Mouse (Mus musculus) forebrain, embryonic 16.5 days (tissue): ENCODE data around the gene Fam120b. TPM values are rescaled to one million over a fixed set of nuclear protein-coding genes. Genes with fewer than 3 reads are reported as not detected.

Experiments used
- ATAC-seq: fragments of 200-750 bp; cut with Nextera tagmentation; 2 replicates; pipeline ENCODE4 v1.8.0; 2017; ENCODE audit warnings: mild to moderate bottlenecking, moderate library complexity
- H3K27ac ChIP-seq: fragments of 300-500 bp; sonication (generic); 2 replicates; pipeline ENCODE4 v1.5.1; 2014; ENCODE audit warnings: low read length, control low read depth
- H3K27me3 ChIP-seq: fragments of 300-500 bp; sonication (generic); replicated peaks from 2 replicates; pipeline ENCODE4 v1.6.1; 2014; ENCODE audit warnings: low read length; ENCODE audit not compliant: control insufficient read depth, insufficient read depth
- H3K36me3 ChIP-seq: fragments of 300-500 bp; sonication (generic); 2 replicates; pipeline ENCODE4 v1.6.1; 2014; ENCODE audit not compliant: control insufficient read depth, insufficient read depth
- H3K4me1 ChIP-seq: fragments of 300-500 bp; sonication (generic); replicated peaks from 2 replicates; pipeline ENCODE4 v1.6.1; 2014; ENCODE audit warnings: low read length; ENCODE audit not compliant: control insufficient read depth, insufficient read depth
- H3K4me2 ChIP-seq: fragments of 300-500 bp; sonication (generic); 2 replicates; pipeline ENCODE4 v1.6.1; 2014; ENCODE audit warnings: mild to moderate bottlenecking, low read length, control low read depth
- H3K4me3 ChIP-seq: fragments of 300-500 bp; sonication (generic); replicated peaks from 2 replicates; pipeline ENCODE4 v1.5.1; 2014; ENCODE audit warnings: mild to moderate bottlenecking, low read length, control low read depth
- H3K9ac ChIP-seq: fragments of 300-500 bp; sonication (generic); replicated peaks from 2 replicates; pipeline ENCODE4 v1.6.1; 2014; ENCODE audit warnings: low read depth, low read length, control low read depth
- H3K9me3 ChIP-seq: fragments of 300-500 bp; sonication (generic); 2 replicates; pipeline ENCODE4 v1.6.1; 2016; ENCODE audit warnings: low read length; ENCODE audit not compliant: control insufficient read depth
- WGBS: fragments of 180-500 bp; shearing (Covaris S2); extraction: QIAGEN DNeasy Blood & Tissue Kit; methylation state at CpG from one replicate; pipeline ENCODE4 v1.1.7; 2014; 5-methylcytosine and 5-hydroxymethylcytosine counted together
- polyA plus RNA-seq: library from polyadenylated mRNA; unstranded; fragments of >200 nt; fragmentation: Nextera tagmentation; extraction: Ambion mirVana; gene quantifications from 2 replicates; pipeline ENCODE4 v1.2.1, GENCODE M21; 2015

Fam120b gene
- polyA plus RNA-seq: 52.8 and 52.9 TPM in 2 replicates

GRCm38 (mm10) chr17:15395997-15396675 lies at the start of gene Fam120b:
Gene Fam120b (plus strand): TSS chr17:15396202.
- Histone ChIP-seq H3K9ac (peak within 1 kb of the TSS; percentile 79), H3K27me3 (peaks cover 4% of the 10 kb centered on the region; the same call in 1 of the 2 replicates), H3K4me1 (peaks cover 22% of the 10 kb centered on the region), H3K36me3 (no peaks in the 10 kb centered on the region), H3K4me3 (peak within 1 kb of the TSS; percentile 71), H3K9me3 (no peaks in the 10 kb centered on the region), H3K4me2 (peak within 1 kb of the TSS; percentile 80), H3K27ac (peak within 1 kb of the TSS; percentile 91)
- peak; percentile 99 for ATAC-seq
- WGBS: under 1% methylated on average over 31 of the region's 31 CpGs

GRCm38 (mm10) chr17:15350152-15350551 lies 45.9 kb upstream of the Fam120b start:
- no peak overlapping the region for H3K9ac ChIP-seq
- H3K4me2 ChIP-seq: no peak overlapping the region
- H3K27me3 ChIP-seq: no peaks in the 10 kb centered on the region
- H3K4me1 ChIP-seq: no peaks in the 10 kb centered on the region
- H3K36me3 ChIP-seq: no peaks in the 10 kb centered on the region
- no peaks in the 10 kb centered on the region for H3K9me3 ChIP-seq
- ATAC-seq: no peak
- H3K4me3 ChIP-seq: no peak overlapping the region
- H3K27ac ChIP-seq: no peak overlapping the region
- WGBS: 76% methylated on average over 2 of the region's 2 CpGs

GRCm38 (mm10) chr17:15352869-15353610 lies 43.0 kb upstream of the Fam120b start:
- H3K4me2 ChIP-seq: no peak overlapping the region
- H3K27ac ChIP-seq: no peak overlapping the region
- H3K4me3 ChIP-seq: no peak overlapping the region
- no peaks in the 10 kb centered on the region for H3K36me3 ChIP-seq
- 78% methylated on average over 10 of the region's 10 CpGs for WGBS
- no peak overlapping the region for H3K9ac ChIP-seq
- no peaks in the 10 kb centered on the region for H3K27me3 ChIP-seq
- H3K9me3 ChIP-seq: no peaks in the 10 kb centered on the region
- ATAC-seq: no peak
- no peaks in the 10 kb centered on the region for H3K4me1 ChIP-seq

GRCm38 (mm10) chr17:15354006-15354405 lies 42.0 kb upstream of the Fam120b start:
- Histone ChIP-seq H3K9ac (no peak overlapping the region), H3K4me1 (no peaks in the 10 kb centered on the region), H3K27me3 (no peaks in the 10 kb centered on the region), H3K9me3 (no peaks in the 10 kb centered on the region), H3K4me3 (no peak overlapping the region), H3K4me2 (no peak overlapping the region), H3K36me3 (no peaks in the 10 kb centered on the region), H3K27ac (no peak overlapping the region)
- WGBS: 89% methylated on average over 2 of the region's 2 CpGs
- ATAC-seq: no peak

GRCm38 (mm10) chr17:15355072-15355471 lies 40.9 kb upstream of the Fam120b start:
- H3K4me2 ChIP-seq: no peak overlapping the region
- 89% methylated on average over 3 of the region's 3 CpGs for WGBS

GRCm38 (mm10) chr17:15356526-15356925 lies 39.5 kb upstream of the Fam120b start:
- no peak for ATAC-seq
- WGBS: 91% methylated on average over 5 of the region's 5 CpGs

More at GRCm38 (mm10) chr17:15355072-15355471, 40.9 kb upstream of the Fam120b start:
- no peaks in the 10 kb centered on the region for H3K4me1 ChIP-seq
- no peak overlapping the region for H3K27ac ChIP-seq
- no peak overlapping the region for H3K9ac ChIP-seq
- ATAC-seq: no peak
- no peaks in the 10 kb centered on the region for H3K27me3 ChIP-seq
- H3K9me3 ChIP-seq: no peaks in the 10 kb centered on the region
- no peaks in the 10 kb centered on the region for H3K36me3 ChIP-seq
- no peak overlapping the region for H3K4me3 ChIP-seq

GRCm38 (mm10) chr17:15357071-15357470 lies 38.9 kb upstream of the Fam120b start:
- Histone ChIP-seq H3K27me3 (no peaks in the 10 kb centered on the region), H3K27ac (no peak overlapping the region), H3K4me2 (no peak overlapping the region), H3K4me1 (no peaks in the 10 kb centered on the region), H3K9me3 (no peaks in the 10 kb centered on the region), H3K4me3 (no peak overlapping the region), H3K36me3 (no peaks in the 10 kb centered on the region), H3K9ac (no peak overlapping the region)
- no peak for ATAC-seq
- WGBS: 79% methylated on average over 3 of the region's 3 CpGs

More at GRCm38 (mm10) chr17:15356526-15356925, 39.5 kb upstream of the Fam120b start:
- Histone ChIP-seq H3K27ac (no peak overlapping the region), H3K9me3 (no peaks in the 10 kb centered on the region), H3K27me3 (no peaks in the 10 kb centered on the region), H3K36me3 (no peaks in the 10 kb centered on the region), H3K4me3 (no peak overlapping the region), H3K4me2 (no peak overlapping the region), H3K4me1 (no peaks in the 10 kb centered on the region), H3K9ac (no peak overlapping the region)

GRCm38 (mm10) chr17:15363656-15364055 lies 32.3 kb upstream of the Fam120b start:
- H3K4me3 ChIP-seq: no peak overlapping the region
- WGBS: 80% methylated on average over 3 of the region's 3 CpGs
- no peaks in the 10 kb centered on the region for H3K4me1 ChIP-seq
- peaks cover 19% of the 10 kb centered on the region for H3K36me3 ChIP-seq
- H3K9ac ChIP-seq: no peak overlapping the region
- ATAC-seq: no peak
- no peaks in the 10 kb centered on the region for H3K27me3 ChIP-seq
- no peaks in the 10 kb centered on the region for H3K9me3 ChIP-seq
- no peak overlapping the region for H3K27ac ChIP-seq
- no peak overlapping the region for H3K4me2 ChIP-seq

- Histone ChIP-seq H3K9me3 (no peaks in the 10 kb centered on the region), H3K4me1 (no peaks in the 10 kb centered on the region), H3K36me3 (peaks cover 26% of the 10 kb centered on the region), H3K27me3 (no peaks in the 10 kb centered on the region), H3K27ac (no peak overlapping the region), H3K4me3 (no peak overlapping the region), H3K4me2 (no peak overlapping the region), H3K9ac (no peak overlapping the region)
- 81% methylated on average over 5 of the region's 5 CpGs for WGBS
- ATAC-seq: no peak
Observed at GRCm38 (mm10) chr17:15365650-15366049, 30.4 kb upstream of the Fam120b start.
